Mouse (Mus musculus): ENCODE results near the gene Disp1.
A peak's percentile ranks its signal among the peaks of the same experiment; 100 is the strongest.

Gene Disp1

DNA sequence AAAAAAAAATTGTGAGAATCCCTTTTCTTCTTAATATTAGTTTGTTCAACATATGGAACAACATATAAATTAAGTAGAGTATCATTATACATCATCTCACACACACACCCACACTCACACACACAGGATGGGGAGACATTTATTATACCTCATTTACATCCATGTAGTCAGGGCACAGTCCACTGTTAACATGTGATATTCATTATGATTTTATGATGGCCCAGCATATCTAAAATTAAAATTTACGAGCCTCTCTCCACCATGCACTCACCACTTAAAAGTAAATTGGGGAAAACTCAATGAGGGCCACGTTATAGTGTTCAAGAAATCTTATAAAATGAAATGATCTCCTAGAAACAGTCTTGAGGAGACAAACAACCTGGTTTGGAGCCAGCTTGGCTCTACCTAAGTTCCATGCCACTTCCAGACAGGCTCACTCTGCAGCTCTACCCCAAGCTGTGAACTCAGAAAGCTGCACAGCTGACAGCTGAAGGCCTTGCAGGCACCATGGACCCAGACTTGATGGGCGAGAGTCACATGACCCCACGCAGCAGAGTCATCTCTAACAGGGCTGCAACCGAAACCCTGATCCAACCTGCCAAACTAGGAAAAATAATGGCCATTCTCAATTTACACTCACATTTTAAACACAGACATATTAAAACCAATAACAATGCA lies 57.7 kb downstream of the Disp1 start:
- DNase-seq (ENCODE audit: low spot score in 2 of 2): no peak

DNA sequence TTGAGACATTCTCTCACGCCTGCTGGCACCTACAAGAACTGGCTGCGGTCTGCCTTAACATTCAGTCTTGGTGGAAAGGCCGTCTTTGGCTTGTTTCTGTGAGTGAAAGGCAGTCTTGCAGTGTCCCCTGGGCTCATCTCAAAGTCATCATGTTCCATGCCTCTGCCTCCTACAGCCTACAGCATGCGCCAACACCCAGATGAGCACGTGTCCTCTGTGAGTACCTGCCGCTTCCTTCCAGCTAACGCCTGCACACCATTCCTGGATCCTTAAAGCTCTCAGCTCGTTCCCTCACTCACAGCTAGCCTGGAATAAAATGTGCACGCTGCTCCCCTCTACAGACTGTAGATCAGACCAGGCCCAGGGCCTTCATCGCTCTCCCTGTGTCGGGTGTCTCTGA lies 60.3 kb downstream of the Disp1 start:
- no peak for DNase-seq (ENCODE audit: low spot score in 2 of 2)

GRCm38 (mm10) chr1:183160188-183160587 lies 61.1 kb downstream of the Disp1 start:
- DNase-seq (ENCODE audit: low spot score in 2 of 2): no peak

DNA sequence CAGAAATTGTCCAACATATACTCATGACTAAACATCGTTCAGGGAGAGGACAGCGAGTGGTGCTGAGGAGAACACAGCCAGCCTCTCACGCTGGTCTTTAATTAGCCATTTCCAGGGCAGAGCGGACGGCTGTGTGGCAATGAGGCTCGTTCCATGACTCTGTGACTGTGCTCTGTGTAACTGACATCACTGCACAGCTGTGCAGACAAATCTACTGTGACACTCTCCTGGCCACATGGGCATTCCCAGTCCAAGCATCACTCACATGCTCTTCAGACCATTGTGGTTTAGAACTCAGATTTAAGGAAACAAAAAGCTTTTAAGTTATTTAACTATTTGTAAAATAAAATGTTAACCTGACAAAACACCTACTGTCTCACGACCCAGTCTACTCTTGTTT lies 62.1 kb downstream of the Disp1 start:
- DNase-seq (ENCODE audit: low spot score in 2 of 2): no peak

DNA sequence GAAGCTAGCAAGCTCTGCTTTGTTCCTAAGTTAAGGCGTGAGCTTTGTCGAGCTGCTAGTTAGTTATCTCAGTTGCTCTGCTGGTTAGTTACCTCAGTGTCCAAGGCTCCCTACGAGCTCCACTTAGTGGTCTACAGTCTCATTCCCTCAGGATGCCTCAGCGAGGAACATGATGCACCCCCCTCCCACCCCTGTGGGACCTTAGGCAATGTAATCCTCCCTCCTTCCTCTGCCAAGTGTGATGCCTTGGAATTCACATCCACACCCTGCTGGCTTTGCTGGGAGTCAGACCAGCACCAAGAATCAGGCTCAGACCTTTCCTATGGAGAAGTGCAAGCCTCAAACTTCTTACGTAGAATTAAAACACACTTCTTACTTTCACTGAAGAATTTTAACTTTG lies 65.7 kb downstream of the Disp1 start:
- no peak for DNase-seq (ENCODE audit: low spot score in 2 of 2)

- no peak for DNase-seq (ENCODE audit: low spot score in 2 of 2)
These were observed 66.8 kb downstream of the Disp1 start for GRCm38 (mm10) chr1:183154296-183155204.

- no peak for DNase-seq (ENCODE audit: low spot score in 2 of 2)
These were observed 68.0 kb downstream of the Disp1 start for GRCm38 (mm10) chr1:183153354-183153753.

GRCm38 (mm10) chr1:183151510-183152319 lies 69.6 kb downstream of the Disp1 start:
- no peak for DNase-seq (ENCODE audit: low spot score in 2 of 2)

DNA sequence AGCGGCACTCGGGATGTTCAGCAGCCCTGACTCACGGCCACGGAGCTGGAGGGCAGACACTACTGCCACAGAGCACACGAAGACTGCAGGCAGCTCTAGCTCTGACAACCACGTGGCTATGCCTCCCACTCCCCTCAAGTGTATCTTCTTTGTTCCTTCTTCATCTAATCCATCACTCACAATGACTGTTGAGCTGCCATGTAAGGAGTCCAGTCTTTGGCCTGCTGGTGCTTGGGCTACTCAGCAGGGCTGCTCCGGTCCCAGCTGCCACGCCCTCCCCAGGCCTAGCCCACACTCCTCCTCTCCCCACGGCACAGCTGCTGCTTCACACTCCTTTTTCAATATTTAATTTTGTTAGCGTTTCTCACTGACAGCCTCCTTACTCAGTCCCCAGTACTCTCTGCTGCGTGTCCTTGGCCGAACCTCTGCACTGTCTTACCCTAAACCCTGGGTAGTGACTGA lies 70.9 kb downstream of the Disp1 start:
- DNase-seq (ENCODE audit: low spot score in 2 of 2): no peak

DNA sequence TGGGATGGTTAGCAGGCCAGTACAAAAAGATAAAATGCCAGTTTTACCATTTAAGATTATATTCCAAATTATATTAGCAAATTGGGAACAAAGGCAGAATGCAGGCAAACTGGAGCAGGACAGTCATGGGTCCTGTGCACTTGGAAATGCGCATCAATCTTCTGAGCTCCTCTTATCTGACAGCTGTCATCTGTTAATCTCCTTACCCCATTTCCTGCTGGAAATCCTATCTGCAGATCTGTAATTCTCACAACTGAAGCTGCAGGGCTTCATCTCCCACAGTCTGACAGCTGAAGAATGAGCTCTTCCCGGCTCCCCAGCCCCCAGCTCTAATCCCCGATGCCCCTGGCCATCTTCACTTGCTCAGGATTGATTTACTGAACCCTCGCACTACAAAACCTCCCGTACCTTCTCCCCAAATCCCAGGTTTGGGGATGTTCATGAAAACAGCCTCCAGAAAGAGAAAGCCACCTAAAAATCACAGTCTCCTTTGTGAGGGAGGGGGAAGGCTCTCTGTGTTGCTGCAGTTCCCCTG lies 71.7 kb downstream of the Disp1 start:
- no peak for DNase-seq (ENCODE audit: low spot score in 2 of 2)

GRCm38 (mm10) chr1:183147438-183147841 lies 73.9 kb downstream of the Disp1 start:
- peak in 1 of 2 experiments; percentile 25 for DNase-seq (ENCODE audit: low spot score in 2 of 2)

- no peak for DNase-seq (ENCODE audit: low spot score in 2 of 2)
These were observed 74.5 kb downstream of the Disp1 start for GRCm38 (mm10) chr1:183146795-183147194.

DNA sequence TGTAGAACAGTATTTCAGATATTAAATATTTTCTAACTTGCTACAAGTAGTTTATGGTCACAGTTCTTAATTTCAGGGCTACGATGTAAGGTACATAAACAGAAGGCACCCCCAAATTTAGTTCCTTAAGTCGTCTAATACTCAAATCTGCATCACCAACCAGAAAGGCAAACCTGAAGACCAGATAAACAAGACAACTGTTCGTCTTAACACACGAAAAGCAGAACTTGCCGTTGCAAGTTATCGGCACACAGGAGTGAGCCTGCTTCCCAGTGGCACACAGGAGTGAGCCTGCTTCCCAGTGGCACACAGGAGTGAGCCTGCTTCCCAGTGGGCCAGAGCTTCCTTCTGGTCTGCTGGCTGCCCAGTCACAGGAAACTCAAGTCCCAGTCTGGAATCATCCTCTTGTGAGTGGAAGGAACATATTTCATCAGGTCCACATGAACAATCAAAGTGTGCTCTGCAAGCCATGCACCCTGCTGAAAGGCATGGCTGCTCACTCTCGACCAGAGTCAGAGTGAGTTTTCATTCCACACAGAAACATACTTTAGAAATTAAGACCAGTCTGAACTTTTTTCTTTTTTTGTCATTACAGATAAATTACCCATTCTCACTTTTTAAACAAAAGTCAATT lies 75.1 kb downstream of the Disp1 start:
- DNase-seq (ENCODE audit: low spot score in 2 of 2): no peak

DNA sequence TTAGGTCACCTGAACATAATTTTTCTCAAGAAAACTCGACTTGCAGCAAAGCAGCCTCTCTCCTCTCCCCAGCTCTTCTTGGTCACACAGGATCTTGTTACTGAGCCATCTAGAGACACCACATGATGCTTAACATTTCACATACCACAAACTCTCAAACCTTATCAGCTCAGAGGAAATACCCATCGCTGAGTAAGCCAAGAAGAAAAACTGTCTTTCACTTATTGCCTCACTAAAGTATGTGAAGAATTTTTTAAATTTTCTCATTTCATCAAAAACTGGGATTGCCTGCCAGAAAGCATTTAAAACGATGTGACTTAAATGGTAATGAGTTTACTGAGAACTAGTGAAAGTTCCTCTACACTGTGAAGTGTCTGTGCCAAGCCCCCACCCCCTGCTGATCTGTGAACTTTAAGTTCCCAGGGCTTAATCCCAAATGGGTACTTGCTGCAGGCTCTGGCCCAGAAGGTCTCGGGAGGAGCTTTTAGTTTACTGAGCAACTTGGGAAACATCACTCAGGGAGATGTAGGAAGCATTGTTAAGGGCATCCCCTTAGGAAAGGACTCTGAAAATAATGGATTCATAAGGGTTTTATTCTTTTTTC lies 76.6 kb downstream of the Disp1 start:
- DNase-seq (ENCODE audit: low spot score in 2 of 2): no peak

DNA sequence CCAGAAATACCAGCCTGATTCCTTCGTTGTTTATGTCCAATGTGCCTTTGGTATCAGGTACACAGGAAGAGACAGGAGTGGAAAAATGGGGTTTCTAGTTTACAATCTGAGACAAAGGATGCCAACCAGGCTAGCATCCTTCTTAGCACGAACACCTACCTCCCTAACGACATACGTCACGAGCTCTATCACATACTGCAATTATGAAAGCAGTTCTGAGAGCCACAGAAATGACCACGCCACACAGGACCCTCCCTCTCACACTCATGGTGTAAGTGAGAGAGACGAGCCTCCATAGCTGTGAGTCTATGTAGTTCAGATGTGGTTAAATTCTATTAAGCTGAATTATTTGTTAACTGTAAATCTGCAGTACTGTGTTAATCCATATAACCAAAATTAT lies 78.1 kb downstream of the Disp1 start:
- no peak for DNase-seq (ENCODE audit: low spot score in 2 of 2)

GRCm38 (mm10) chr1:183142566-183142965 lies 78.8 kb downstream of the Disp1 start:
- no peak for DNase-seq (ENCODE audit: low spot score in 2 of 2)

DNA sequence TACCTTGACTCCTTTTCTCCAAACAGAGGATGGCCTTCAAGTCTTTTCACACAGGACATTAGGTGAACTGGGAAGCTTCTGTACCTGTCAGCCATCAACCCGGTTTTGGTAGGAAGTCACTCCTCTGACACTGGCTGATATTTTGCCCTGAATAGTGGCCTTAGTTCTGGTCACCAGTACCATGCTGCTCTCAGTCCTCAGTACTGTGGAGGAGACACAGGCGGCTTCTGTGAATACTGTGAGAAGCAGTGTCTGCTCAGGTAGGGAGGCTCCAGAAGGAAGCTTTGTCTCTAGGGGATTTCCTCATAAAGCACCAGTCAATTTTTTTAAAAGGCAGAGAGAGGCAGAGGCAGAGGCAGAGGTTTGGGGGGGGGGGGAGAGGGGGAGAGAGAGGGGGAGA lies 80.0 kb downstream of the Disp1 start:
- no peak for DNase-seq (ENCODE audit: low spot score in 2 of 2)

GRCm38 (mm10) chr1:183140511-183141268 lies 80.6 kb downstream of the Disp1 start:
- no peak for DNase-seq (ENCODE audit: low spot score in 2 of 2)

GRCm38 (mm10) chr1:183138088-183138487 lies 83.2 kb downstream of the Disp1 start:
- DNase-seq (ENCODE audit: low spot score in 2 of 2): no peak

GRCm38 (mm10) chr1:183134427-183134826 lies 86.9 kb downstream of the Disp1 start:
- DNase-seq (ENCODE audit: low spot score in 2 of 2): no peak

Measured in spleen, postnatal 10 days (tissue).